Mouse (Mus musculus) spleen, adult 2 months (tissue): ENCODE results near the gene Twf2.

Experiments used
- CTCF ChIP-seq: fragments of 200-500 bp; IDR thresholded peaks from 2 replicates; pipeline ENCODE4 v1.5.1; 2011; ENCODE audit warnings: mild to moderate bottlenecking, inconsistent platforms; ENCODE audit not compliant: insufficient read depth, insufficient read length, insufficient replicate concordance; ENCODE audit errors: extremely low read depth
- POLR2A ChIP-seq: fragments of 200-500 bp; IDR thresholded peaks from 2 replicates; pipeline ENCODE4 v1.6.1; 2011; ENCODE audit warnings: low read depth, low read length, inconsistent platforms

DNA sequence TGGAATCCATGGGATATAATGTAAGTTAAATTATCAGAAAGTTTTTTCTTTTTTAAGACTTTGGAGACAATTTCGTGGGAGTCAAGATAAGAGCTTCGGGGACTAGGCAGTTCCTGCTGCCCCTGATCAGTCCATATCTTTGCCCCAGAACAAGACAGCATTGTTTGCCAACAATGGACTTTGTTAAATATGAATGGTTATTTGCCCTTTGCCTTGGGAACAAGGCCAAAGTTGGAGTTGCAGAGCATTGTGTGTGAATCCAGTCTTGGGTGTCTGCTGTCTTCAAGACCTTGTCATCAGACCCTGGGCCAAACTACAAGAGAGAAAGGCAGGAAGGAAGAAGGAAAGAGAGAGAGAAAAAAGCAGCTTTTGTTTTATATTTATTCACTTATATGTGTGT lies 36.2 kb upstream of the Twf2 start:
- TF ChIP-seq POLR2A (no peak), CTCF (no peak)
